In the genomic region with DNA sequence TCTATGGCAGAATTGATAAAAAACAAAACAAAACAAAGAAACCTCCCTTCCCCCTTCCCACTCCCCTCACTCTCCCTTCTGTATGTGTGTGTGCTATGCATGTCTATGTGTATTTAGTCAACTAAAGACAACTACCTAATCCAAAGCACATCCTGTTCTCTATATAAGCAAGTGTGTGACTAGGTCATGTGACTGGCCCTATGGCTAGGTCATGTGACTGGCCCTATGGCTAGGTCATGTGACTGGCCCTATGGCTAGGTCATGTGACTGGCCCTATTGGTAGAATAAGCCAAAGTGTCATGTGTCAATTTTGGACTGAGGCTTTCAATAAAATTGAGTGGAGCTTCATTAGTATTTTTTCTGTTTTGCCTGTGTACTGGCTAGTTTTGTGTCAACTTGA, we compare ENCODE assay signal across 27 mouse cellular contexts.
"Had no signal": no experiment of that assay in that cellular context is flagged by ENCODE, and none has a peak within 500 bp of the region (broad histone marks: within the 10 kb centered on the region; RNA-seq: fewer than 3 reads in every experiment).

No protein-coding gene starts in this region.

- DNase-seq: cerebellum, adult 9-10 months; cerebellum, adult 9-11 months; cerebellum, postnatal 10 days; cerebellum, postnatal 14 days; cerebellum, postnatal 25 days; cerebellum, postnatal 36 days; embryo, embryonic 11 days; forebrain, postnatal 0 days; gastrocnemius, adult 2 months; gastrocnemius, postnatal 10 days; gastrocnemius, postnatal 14 days; gastrocnemius, postnatal 25 days; gastrocnemius, postnatal 36 days; heart, adult 11 months; heart, adult 18-20 months; heart, adult 2 months had no signal

- H3K4me3 ChIP-seq: embryonic facial prominence, embryonic 10.5 days; embryonic facial prominence, embryonic 12.5 days; embryonic facial prominence, embryonic 13.5 days; embryonic facial prominence, embryonic 15.5 days; erythroblast, embryonic 14.5 days; forebrain, embryonic 10.5 days; forebrain, embryonic 12.5 days; forebrain, embryonic 13.5 days; forebrain, embryonic 15.5 days; gastrocnemius, adult 2 months; heart, adult 2 months had no signal

- H3K27me3 ChIP-seq: embryonic facial prominence, embryonic 12.5 days; embryonic facial prominence, embryonic 13.5 days; embryonic facial prominence, embryonic 15.5 days; forebrain, embryonic 12.5 days; forebrain, embryonic 13.5 days; forebrain, embryonic 15.5 days had no signal

- H3K9me3 ChIP-seq: embryonic facial prominence, embryonic 10.5 days; embryonic facial prominence, embryonic 12.5 days; embryonic facial prominence, embryonic 13.5 days; embryonic facial prominence, embryonic 15.5 days; forebrain, embryonic 10.5 days; forebrain, embryonic 12.5 days; forebrain, embryonic 13.5 days; forebrain, embryonic 15.5 days had no signal

- H3K4me2 ChIP-seq: embryonic facial prominence, embryonic 12.5 days; embryonic facial prominence, embryonic 13.5 days; embryonic facial prominence, embryonic 15.5 days; forebrain, embryonic 12.5 days; forebrain, embryonic 13.5 days; forebrain, embryonic 15.5 days had no signal

- H3K4me1 ChIP-seq: embryonic facial prominence, embryonic 15.5 days; forebrain, embryonic 12.5 days; forebrain, embryonic 13.5 days; forebrain, embryonic 15.5 days had no signal

- H3K9ac ChIP-seq: embryonic facial prominence, embryonic 12.5 days; embryonic facial prominence, embryonic 13.5 days; embryonic facial prominence, embryonic 15.5 days; forebrain, embryonic 12.5 days; forebrain, embryonic 13.5 days; forebrain, embryonic 15.5 days; forebrain, postnatal 0 days had no signal

- H3K27ac ChIP-seq: embryonic facial prominence, embryonic 10.5 days; embryonic facial prominence, embryonic 12.5 days; embryonic facial prominence, embryonic 13.5 days; embryonic facial prominence, embryonic 15.5 days; forebrain, embryonic 10.5 days; forebrain, embryonic 12.5 days; forebrain, embryonic 13.5 days; forebrain, embryonic 15.5 days; gastrocnemius, adult 2 months; heart, adult 2 months had no signal

- H3K36me3 ChIP-seq: embryonic facial prominence, embryonic 10.5 days; embryonic facial prominence, embryonic 12.5 days; embryonic facial prominence, embryonic 13.5 days; embryonic facial prominence, embryonic 15.5 days; forebrain, embryonic 10.5 days; forebrain, embryonic 12.5 days; forebrain, embryonic 15.5 days had no signal

- ATAC-seq: forebrain, embryonic 13.5 days; forebrain, embryonic 14.5 days; forebrain, embryonic 15.5 days; forebrain, embryonic 16.5 days; forebrain, postnatal 0 days had no signal
